Mouse (Mus musculus) hematopoietic stem cell, adult 5-6 weeks (primary cell): Measurements from ENCODE around the gene Eps8. TPM values are rescaled to one million over a fixed set of nuclear protein-coding genes. Genes with fewer than 3 reads are reported as not detected.

Source experiments
- ATAC-seq, 2 experiments: fragments of 125-278 bp in 1 of 2; replicated peaks in 1 of 2; 2 replicates each; pipeline ENCODE4 v1.8.0; 2016 to 2017; ENCODE audit warnings: inconsistent platforms in 2 of 2, mild to moderate bottlenecking in 2 of 2, moderate number of reproducible peaks in 2 of 2, low read depth in 1 of 2, moderate TSS enrichment in 1 of 2; ENCODE audit not compliant: low FRiP score in 2 of 2, poor library complexity in 2 of 2, severe bottlenecking in 2 of 2, insufficient read depth in 1 of 2, low TSS enrichment in 1 of 2
- total RNA-seq: library from RNA; stranded (forward); fragments of 172-1452, 232-1000 nt; gene quantifications from 2 replicates; pipeline ENCODE4 v1.2.3, GENCODE M21; 2017

The Eps8 gene
- total RNA-seq, 1 experiment from 2014 or later: 19.0 TPM

- peak; percentile 34 to 73; a peak in 3 of 4 replicates for ATAC-seq
Observed at GRCm38 (mm10) chr6:137557671-137558070, 97.0 kb downstream of the Eps8 start.

GRCm38 (mm10) chr6:137557159-137557558 is 97.5 kb downstream of the Eps8 start:
- 0 out of 4 replicates have a peak, but pooled peaks of 1 of the 2 experiments have one; percentile 25 for ATAC-seq

DNA sequence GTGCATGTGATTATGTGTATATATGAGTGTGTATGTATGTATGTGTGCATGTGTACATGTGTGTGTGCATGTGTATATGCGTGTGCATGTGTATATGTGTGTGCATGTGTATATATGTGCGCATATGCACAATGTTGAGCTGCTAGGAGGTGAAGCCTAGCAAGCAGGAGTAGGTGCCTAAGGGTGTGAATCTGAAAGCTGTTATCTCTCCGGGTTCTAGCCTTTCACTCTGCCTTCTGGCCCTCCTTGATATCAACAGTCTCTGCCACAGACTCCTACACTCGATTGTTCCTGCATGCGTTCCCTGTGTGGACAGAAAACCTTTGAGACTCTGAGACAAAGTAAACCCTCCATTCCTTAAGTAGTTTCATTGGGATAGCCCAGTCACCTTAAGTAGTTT is 98.0 kb downstream of the Eps8 start:
- ATAC-seq: no peak

GRCm38 (mm10) chr6:137550181-137550580 is 104.5 kb downstream of the Eps8 start:
- ATAC-seq: peak in 1 of 2 experiments; percentile 19; a peak in 1 of 4 replicates

DNA sequence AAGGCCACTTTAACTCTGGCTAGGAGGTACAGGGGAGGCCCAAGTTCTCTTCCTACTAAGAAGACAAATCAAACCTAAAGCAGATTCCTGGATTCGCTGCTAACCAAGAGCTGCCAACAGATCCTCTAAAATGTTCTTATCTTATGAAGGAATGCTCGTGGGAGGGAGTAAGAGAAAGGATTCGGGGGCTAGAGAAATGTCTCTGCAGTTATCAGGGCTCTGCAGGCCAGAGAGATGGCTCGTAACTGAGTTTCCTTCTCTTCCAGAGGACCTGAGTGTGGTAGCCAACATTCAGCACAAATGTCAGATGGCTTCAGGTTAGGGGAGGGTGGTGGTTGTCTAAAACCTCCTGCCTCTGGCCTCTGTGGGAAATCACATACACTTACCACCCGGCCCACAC is 106.1 kb downstream of the Eps8 start:
- no peak for ATAC-seq

- ATAC-seq: no peak
Observed at GRCm38 (mm10) chr6:137547555-137547954, 107.1 kb downstream of the Eps8 start.

GRCm38 (mm10) chr6:137546101-137546500 is 108.6 kb downstream of the Eps8 start:
- ATAC-seq: no peak

DNA sequence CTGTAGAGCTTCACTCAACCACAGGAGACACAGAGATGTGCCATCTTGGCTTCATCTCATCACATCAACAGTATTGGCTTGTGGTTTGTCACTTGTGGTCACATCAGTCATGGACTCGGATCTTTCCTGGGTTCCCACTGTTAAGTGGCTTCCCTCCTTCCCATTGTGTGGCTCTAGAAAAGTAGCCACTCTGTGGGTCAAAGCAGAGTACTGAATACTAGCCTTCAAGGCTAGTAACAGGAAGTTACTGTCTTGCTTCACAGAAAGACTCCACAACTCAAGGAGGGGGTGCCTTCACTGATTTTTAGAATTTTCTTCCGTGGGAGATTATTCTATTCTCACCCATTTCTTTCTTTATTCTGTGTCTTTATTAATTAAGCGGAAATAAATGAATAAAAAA is 109.3 kb downstream of the Eps8 start:
- ATAC-seq: no peak

DNA sequence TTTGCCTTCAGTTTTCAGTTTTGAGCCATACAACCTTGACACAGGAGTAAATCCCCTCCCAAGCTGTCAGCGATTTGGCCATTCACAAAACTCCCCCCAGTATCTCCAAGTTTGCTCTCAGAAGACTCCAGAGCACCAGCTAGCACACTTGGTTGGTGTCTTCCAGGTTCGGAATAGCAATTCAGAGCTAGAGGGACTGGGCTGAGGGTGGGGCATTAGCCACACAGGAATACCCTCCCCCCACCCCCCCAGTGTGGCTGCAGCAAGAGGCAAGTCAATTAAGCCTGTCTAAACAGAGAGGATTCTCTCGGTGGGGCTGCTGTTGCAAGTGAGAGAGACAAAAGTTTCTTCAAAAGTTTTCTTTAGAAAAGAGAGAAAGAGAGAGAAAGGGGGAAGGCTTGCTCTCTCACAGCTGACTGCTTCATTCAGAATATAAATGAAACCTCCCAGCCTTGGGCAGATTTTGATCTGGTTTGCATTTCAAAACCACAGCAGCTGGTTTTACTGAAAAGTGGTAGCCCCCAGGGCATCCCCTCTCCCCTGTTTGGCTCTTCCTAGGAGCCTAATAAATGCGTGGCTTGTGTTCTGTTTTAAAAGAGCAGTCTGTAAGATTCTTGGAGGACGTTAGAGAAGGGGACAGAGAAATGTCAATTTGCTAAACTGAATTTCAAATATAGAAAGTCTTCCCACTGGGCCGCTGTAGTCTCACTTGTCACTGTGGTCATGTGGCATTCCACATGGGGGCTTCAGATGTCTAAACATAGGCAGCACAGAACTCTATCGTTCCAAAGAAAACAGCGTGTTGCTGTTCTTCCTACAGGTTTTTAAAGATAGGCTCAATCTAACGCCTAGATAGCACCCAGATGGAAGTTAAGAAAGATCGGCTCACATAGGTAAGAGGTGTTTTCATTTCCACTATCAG is 112.2 kb downstream of the Eps8 start:
- ATAC-seq: no peak

DNA sequence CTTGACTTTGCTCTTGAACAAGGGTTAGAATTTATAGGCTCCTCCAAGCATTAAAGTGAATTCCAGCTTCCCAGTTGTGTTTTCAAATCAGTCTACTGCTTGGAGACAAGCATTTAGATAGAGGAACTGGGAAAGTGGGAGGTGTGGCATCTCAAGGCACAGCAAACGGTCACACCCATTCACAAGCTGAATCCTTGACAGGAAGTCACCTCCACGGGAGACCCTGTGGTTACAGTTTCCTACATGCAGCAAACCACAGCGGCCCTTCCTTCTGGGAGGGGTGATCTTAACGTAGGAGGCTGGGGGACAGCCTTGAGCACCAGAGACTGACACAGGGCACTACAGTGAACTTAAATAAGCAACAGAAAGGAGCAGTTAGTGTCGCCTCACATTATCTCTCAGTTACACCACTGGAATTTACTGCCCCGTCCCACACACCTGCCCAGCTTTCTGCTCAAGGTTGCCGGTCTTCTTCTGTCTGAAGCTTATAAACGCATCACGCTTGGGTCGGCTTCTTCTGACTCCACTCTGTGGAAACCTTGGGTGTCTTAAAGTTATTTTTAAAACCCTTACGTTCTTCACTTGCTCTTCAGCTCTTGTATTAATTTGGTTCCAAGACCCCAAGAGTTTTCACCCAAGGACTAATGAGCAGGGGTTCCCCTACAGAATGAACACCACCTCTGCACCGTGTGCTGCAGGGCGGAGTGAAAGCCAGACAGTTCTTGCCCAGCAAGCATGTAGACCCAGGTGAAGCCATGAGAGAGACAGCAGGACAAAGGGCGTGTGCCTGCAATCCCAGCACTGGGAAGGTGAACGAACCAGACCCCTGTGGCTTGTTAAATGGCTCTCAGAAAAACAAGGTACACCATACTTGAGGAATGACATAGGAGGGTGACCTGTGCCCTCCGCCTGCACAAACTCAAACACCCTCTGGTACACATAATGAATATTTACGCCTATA is 113.2 kb downstream of the Eps8 start:
- peak; percentile 96 to 98 for ATAC-seq

DNA sequence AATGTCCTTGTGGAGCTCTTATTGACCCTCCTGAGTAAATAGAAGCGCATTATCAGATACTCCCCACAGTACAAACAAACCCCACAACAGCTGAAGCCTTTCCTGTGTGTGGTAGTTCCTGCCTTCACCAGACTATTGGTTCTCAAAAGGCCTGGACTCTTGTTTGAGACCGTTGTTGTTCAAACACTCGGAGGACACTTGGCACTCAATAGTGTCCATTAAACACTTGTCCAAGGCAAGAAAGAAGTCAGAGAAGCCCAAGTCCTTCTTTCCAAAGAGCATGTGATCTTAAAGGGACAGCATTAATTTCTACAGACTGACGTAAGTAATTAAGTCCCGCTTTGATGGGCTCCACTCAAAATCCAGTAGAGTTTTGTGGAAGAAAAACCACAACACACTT is 113.9 kb downstream of the Eps8 start:
- no peak for ATAC-seq

- ATAC-seq: no peak
Observed at GRCm38 (mm10) chr6:137540346-137540745, 114.3 kb downstream of the Eps8 start.

DNA sequence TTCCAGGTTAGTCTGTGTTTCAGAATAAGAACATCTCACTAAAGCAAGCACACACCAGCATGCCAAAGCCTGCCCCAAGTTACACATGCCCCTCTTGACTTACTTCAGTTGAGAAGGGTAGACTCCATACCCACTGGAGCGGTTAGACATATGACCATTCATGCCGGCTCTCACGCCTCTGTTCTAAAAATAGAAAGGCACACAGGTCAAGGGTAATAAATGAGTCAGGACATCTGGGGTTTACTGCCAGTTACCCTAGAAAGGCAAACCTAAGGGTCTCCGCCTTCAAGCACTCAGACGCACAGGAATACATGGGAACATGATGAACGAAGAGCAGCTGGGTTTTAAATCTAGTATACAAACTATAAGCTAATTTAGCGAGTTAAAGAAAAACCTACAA is 115.5 kb downstream of the Eps8 start:
- ATAC-seq: no peak

- no peak for ATAC-seq
Observed at GRCm38 (mm10) chr6:137532758-137533157, 121.9 kb downstream of the Eps8 start.

- no peak for ATAC-seq
Observed at GRCm38 (mm10) chr6:137525769-137526168, 128.9 kb downstream of the Eps8 start.

DNA sequence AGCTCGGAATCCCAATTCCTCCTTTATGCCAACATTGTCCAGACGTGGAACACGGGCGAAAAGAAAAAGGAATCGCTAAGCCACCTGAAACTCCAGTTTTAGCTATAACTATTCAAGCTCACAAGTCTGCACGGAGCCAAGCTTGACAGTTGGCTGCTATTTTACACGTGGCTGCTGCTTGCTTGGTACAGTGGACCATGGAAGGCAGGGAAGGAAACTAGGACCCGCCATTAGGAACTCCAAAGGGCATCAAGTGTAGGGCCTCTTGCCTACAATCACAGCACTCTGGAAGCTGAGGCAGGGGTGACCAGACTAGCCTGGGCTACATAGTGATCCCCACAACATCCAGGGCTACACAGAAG is 134.4 kb downstream of the Eps8 start:
- ATAC-seq: no peak

- ATAC-seq: no peak
Observed at GRCm38 (mm10) chr6:137519529-137520342, 134.9 kb downstream of the Eps8 start.
